Mouse (Mus musculus) urinary bladder, postnatal 14 days (tissue): ENCODE measurements around the gene Ssh1.
A peak's percentile ranks its signal among the peaks of the same experiment; 100 is the strongest.

Experiments used
- DNase-seq: peaks from one replicate; pipeline ENCODE4 v3.0.0; 2021; ENCODE audit warnings: low spot score

Gene Ssh1

DNA sequence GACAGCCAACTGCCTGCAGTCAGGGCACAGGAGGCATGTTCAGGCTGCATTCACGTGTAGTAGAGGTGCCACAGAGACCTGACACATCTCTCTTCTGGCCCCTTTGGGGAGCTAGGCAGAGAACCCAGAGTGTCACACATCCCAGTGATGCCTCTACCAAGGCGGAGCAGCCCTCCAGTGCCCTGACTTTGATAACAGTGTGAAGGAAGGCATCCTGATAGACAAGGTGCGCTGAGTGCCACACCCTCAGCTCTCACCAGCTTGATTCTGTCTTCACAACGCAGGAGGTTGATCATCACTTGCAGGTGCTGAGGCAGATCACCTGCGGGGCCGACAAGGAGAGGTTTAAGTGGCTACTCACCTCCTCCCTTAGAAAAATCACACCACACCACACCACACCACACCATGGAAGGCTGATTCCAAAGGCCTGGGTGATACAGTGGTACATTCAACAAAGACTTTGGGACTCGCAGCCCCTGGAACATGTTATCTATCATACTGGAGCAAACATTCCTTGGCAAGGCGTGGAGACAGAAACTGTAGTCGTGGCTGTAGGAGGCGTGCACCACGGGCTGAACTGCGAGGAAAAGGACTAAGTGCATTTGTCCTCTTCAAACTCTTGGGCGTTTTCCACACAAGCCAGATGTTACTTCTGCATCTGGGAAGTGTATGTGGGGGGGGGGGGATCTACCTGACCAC lies 27.1 kb downstream of the Ssh1 start:
- DNase-seq, result no peak

DNA sequence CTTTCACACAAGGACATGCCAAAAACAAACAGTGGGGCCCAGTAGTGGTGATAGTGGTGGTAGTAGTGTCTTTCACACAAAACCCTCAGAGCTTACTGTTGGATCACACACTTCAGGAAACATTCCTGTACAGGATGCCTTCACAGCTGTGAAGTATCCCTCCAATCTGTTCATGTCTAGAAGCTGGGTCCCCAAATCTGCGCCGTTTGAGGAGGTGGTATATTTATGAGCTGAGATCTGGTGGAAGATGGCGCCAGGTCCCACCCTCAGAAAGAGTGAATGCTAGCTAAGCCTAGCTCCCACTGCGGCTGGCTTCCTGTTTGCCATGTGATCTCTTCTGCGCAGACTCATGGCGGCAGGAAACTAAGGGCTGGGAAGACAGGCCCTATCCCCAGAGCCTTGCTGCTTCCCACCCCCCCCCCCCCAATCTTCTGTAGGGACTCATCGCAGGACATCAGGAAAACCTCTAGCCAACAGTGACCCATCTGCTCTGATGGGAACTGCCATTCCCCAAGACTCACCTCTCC lies 28.0 kb downstream of the Ssh1 start:
- no peak for DNase-seq

DNA sequence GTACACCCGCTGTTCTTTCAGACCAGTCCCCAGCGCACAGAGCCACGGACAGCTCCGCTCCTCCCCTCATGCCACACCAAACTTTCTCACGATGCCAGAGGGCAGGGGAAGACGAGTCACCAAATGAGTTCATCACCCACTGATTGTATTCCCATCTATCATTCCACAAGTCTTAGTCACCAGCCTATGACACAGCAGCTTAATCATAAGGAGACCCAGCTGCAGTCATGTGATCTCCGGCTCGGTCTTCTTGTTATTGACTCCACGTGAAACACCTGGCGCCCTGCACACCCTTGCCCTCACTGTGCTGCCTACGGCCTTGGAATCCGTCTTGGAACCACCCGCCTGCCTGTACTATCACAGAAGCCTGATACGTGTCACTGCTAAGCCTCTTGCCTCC lies 28.7 kb downstream of the Ssh1 start:
- no peak for DNase-seq

DNA sequence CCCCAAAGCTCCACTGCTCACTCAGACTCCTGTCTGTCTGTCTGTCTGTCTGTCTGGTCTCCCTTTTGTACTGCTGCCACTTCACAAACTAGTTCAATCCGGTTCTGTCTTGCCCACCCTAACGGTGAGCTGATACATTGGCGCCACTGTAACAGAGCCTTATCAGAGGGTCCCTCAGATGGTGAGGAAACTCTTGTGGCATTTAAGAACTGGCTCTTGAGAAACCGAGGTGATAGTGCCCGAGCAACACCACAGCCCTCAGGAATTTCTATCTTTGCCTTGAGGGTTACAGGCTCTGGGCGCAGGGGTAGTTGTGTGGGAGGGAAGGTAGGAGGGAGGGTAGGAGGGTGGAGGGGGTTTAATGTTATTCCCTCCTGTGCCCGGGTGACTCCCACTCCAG lies 31.9 kb downstream of the Ssh1 start:
- no peak for DNase-seq

DNA sequence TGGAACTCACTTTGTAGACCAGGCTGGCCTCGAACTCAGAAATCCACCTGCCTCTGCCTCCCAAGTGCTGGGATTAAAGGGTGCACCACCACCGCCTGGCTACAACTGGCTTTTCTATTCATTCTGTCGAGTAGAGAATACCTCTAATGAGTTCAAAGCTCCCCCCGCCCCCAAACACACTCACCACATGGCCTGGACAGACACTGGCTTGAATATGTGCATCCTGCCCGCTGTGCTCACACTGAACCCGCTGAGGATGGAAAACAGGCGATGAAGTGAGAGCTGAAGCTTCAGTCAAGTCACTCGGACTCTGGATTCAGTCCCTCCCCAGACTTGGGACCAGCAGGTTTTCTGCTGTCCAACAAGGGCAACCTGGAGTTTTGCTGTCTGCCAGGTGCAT lies 33.3 kb downstream of the Ssh1 start:
- no peak for DNase-seq

DNA sequence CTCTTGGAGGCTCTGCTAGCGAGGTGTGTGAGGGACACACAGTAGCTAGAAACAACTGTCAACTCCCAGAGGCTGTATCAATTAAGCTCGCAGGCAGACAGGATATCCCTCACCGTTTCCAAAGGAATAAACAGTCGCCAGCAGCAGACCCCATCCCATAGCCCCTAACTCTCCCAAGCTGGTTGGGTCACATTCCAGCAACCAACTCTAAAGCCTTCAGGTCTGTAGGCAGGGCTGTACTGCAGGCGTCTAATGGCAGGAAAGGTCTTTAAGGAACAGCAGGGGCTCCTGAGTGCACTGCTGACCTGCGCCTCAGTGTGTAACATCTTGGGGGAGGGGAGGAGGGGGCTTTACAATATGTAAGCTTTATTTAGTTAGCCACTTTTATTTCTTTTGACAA lies 34.7 kb downstream of the Ssh1 start:
- no peak for DNase-seq

DNA sequence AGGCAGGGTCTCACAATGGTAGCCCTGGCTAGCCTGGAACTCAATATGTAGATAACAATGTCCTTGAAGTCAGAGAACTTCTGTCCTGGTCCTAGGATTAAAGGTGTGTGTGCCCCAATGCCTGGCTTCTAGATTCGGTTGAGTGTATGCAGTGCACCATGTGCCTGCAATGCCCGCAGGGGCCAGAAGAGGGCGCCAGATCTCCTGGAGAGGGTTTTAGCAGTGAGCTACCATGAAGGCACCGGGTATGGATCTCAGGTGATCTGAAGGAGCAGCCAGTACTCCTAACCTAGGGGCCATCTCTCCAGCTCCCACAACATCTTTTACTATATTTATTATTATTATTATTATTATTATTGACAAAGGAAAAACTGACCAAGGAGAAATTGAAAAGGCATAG lies 37.2 kb downstream of the Ssh1 start:
- DNase-seq, result peak; percentile 91

DNA sequence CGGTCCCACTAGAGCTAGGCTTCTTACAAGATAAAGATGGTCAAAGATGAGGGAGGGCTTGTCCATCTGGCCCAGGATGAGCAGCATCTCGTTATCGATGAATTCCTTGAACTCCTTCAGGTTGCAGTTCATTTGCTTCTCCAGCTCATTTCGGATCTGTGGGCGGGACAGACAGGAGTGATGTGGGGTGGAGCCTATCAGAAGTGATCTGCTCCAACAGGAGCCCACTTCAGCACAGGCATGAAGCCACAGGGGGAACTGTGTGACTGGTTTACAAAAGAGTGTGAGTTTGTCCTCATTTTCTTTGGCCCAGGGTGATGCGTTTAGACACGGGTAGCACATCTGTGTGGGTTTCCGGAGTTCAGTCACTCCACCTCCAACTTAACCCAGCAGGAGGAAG lies 38.0 kb downstream of the Ssh1 start:
- no peak for DNase-seq

DNA sequence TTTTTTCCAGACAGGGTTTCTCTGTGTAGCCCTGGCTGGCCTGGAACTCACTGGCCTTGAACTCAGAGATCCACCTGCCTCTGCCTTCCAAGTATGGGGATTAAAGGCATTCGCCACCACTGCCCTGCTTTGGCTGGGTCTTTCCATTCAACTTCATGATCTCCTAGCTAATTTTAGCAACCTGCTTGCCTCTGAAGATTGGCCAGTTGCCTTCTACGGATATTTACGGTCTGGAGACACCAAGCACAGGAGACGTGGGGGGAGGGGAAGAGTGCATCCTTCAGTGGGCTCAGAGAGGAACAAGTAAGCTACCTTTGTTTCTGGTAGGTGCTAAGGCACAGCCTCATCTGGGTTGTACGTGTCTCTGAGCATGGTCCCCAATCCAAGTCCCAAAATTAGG lies 38.4 kb downstream of the Ssh1 start:
- DNase-seq, result no peak

DNA sequence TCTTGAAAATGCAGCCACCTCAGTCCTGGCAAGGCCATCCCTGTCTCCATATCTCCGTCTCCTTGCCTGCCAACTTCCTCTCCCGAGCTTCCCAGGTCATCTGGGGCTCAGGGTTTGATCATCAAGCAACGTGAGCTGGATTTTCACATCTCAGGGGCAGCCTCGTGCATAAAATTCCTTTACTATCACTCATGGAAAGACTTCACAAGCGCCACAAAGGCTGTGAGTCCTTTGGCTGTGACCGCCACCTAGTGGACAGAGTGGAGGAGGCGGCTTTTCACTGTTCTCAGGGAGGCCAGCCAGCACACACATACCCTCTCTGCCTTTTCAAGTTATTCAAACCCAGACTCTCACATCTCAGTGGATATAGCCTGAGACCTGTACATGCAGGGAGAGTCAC lies 39.3 kb downstream of the Ssh1 start:
- DNase-seq, result peak; percentile 91

DNA sequence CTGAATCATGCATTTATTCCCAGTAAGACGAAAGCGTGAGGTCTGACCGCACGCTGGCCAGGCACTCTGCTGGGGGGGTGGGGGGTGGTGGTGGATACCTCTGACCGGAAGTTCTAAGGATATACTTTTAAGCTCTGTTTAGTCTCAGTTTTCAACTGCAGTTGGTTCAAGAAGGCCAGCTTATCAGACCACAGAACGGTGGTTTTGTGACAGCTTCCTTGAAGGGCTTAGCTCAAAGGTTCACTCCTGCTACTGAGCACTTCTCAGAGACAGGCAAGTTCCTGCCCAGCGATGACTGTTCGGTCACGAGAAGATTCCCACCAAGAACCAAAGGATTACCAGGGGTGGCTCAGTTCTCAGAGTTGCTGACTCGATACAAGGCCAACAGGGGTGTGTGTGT lies 41.2 kb downstream of the Ssh1 start:
- DNase-seq, result no peak

DNA sequence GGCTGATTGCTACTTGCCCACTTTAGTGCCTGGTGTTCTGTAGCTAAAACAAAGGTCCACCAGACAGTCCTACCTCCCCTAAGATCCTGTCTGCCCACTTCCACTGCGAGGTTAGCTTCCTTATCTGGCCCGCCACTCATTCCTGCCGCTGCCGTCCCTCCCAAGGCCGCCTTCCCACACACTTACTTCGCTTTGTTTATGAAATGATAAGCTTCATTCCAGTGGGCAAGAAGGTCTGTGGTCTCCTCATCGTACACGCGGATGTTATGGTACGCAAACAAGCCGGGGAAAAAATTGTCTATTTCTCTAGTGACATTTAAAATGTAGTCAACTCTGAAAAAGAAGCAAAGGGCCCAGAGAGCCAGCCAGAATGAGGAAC lies 42.0 kb downstream of the Ssh1 start:
- DNase-seq, result no peak

DNA sequence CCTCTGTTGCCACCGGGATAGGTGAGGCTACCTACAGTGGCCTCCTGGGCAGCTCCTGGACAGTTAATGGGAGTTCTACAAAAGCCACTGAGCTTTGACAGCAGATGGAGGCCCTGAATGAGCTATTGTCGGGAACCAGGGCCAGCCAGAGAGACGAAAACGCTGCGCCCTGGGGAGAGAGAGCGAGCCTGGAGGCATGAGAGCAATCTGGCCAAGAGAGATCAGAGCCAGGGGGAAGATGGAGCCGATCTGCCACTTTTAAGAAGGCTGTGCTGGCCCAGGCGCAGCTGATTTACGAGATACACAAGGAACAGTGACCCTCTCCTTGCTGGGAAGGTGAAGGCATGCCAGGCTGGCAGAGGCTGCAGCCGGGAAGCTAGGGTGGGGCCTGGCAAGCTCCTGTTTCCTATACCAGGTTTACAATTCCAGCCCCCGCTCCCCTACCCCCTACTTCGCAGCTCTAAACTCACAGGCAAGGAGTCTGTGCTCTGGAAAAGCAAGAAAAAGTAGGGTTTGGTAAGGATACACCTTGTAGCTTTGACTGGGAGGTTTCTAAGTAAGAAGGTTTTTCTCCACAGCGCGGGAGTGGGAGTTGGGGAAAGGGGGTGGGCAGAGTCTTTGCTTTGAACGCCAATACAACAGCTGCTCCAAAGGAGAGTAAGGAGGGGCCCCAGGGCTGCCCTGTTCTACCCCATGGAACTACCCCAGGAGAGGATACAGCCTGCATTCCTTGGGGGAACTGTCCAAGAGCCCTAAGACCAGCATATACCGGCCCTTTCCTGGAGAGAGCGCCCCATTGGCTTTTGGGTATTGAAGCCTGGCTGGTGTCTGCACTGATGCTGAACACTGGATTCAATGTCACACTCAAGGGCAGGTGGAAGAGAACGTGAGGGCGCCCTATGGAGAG lies 42.7 kb downstream of the Ssh1 start:
- DNase-seq, result no peak

DNA sequence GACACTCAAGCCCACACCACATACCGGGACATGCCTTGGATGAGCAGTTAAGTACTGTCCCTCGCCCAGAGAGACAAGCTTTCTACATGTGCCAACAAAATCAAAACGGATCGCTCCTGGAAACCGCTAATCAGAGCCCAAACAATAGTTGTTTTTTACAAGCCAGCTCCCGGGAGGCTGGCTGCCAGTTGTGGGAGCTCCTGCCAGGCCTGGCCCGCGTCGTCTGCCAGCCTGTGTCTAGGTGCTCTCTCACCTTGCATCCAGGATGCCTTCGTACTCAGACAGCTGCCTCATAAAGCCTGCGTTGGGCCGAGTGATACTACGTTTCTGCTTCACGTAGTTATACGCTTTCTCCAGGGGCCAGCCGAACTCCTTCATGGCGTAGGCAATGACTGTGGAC lies 43.6 kb downstream of the Ssh1 start:
- DNase-seq, result no peak

DNA sequence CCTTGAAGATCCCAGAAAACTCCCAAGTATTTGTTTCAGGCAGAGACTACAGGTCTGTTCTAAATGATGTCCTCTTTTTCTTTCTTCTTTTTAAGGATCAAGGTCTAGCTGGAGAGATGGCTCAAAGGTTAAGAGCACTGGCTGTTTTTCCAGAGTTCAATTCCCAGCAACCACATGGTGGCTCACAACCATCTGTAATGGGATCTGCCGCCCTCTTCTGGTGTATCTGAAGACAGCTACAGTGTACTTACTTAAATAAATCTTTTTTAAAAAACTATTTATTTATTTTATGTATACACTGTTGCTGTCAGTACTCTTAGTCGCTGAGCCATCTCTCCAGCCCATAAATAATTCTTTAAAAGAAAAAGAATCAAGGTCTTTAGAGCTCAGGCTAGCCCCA lies 46.4 kb downstream of the Ssh1 start:
- no peak for DNase-seq

DNA sequence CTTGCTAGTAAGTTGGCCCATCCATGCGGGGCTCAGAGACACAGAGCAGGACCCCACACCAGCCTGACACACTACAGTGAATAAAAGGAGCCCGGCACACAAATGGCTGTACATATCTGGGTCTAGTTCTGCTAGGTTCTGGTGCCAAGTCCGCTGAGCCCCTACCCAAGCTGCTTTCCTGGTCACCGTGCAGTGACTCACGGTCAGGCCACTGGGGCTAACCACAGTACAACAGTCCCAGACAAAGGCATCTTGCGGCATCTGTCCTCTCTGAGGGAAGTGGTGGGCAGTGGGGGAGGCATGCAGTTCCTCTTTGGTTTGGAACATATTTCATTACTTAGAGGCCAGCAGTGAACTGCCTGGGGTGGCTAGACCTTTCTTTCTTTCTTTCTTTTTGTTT lies 48.6 kb downstream of the Ssh1 start:
- no peak for DNase-seq

DNA sequence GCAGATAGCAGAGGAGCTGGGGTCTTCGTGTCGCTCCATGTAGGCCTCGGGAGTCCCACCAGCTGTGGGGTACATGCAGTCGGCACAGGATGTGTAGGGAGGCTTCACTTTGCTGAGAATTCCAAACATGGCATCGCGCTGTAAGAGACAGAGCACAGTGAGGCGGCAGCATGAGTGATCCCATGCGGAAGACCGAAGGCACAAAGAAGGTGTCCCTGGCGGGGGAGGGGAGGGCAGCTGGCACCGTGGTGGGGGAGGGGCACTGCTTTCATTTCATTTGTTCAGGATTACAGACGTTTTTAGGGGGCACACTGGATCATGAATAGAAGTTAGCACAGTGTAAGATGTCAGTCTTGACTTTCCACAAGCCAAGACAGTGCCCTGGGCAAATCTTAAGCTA lies 50.4 kb downstream of the Ssh1 start:
- no peak for DNase-seq

DNA sequence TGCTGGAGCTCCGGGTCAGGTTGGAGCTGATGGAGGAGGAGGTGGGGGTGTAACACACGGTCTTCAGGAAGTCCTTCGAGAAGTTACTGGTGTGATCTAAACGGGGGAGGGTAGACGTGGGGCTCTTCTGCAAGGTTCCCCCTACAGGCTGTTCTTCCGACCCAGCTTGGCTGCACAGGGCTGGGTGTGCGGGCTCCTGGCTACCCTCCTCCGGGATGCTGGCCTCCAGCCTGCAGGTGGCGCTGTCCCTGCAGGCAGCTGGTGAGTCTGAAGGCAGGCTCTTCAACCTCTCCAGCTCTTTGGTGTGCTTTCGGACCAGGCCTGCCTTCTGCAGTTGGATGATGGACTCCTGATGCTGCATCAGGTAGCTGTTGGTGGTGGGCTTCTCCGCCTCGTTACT lies 51.1 kb downstream of the Ssh1 start:
- no peak for DNase-seq

DNA sequence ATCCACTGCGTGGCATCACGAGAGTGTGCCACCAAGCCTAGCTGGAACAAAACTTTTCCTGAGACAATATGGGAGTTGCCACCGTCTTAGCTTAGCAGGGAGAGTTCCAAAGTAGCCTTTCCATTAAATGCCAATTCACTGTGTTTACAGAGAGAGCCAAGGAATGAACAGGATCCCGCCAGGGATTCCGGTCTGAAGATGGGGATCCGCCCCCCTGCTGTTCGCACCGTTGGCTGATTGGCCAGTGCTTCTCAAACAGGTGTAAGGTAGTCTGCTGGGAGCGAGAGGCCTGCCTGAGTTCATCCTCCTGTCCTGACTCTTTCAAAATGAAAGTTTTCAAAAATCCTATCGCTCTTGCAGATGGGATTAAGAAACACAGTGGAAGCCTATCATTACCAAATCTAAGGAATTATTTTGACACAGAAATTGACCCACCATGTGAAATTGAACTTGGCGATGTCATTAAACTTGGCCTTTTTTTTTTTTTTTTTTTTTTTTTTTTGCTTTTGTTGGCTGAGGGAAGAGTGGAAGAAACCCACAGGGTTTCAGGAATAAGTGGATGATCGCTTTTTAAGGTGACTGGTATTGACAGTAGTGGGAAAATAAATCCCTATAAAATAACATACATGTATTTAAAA lies 54.3 kb downstream of the Ssh1 start:
- DNase-seq, result no peak

DNA sequence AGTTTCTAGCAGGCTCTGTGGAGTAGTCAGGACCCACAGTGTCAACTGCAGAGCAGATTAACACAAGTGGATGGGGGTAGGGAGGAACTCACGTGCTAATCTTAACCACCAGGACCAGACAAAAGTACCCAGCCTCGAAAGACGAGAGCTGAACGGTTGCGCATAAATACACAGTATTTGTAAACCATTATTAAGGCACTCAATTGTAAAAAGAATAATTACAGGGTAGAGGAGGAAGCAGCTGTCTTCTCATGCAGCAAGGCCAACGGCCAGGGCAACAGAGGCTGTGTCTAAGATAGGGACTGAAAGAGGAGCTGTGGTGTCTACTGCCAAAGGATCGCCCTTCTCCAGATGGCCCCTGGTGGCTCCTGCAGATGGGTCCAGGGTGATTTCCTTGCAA lies 56.0 kb downstream of the Ssh1 start:
- no peak for DNase-seq

DNA sequence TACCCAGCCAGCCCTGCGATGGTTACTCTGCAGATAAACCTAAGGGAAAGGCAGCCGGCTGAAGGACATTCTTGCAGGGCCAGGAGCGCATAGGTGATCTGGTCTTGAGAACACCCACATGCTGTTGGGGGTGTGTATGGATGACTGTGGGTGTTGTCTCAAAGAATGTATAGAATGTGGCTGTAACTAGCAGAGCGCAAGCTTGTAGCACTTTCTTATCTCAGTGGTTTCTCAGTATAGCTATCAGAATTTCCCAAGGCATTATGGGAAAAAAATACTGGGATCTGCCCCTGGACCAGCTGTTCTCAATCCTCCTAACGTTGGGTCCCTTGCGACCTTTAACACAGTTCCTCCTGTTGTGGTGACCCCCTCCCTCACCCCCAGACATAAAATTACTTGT lies 59.8 kb downstream of the Ssh1 start:
- peak; percentile 3 for DNase-seq

DNA sequence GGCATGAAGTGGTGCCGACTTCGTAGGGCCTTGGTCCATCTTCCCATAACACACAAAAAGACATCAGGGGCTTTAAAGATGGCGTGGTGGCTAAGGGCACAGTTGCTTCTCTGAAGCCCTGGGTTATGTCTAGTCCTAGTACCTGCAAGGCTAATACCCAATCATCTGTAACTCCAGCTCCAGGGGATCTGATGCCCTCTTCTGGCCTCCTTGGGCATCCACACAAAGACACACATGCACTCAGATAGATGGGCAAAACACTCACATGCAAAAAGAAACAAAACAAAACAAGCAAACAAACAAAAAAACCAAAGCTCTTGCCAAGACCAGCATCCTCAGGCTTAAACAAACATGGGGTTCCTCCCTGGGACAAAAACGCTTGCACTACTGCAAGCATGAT lies 60.2 kb downstream of the Ssh1 start:
- DNase-seq, result peak; percentile 2

DNA sequence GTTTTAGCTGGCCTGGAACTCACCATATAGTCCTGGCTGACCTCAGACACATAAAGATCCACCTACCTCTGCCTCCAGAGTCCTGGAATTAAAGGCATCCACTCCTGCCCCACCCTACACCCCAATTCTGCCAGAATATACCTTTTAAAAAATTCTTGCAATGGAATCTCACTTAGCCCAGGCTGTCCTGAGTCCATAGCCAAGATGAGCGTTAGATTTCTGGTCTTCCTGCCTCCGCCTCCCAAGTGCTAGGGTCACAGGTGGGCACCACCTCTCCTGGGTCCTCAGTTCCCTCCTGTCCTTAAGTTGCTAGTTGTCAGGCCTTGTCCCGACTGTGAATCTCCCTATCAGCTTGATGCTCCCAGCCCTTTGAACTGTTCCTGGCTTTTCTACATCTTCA lies 61.4 kb downstream of the Ssh1 start:
- DNase-seq, result no peak
